Mouse (Mus musculus): Measurements from ENCODE around the gene Ciz1. TPM values are rescaled to one million over a fixed set of nuclear protein-coding genes. Genes with fewer than 3 reads are reported as not detected.

Ciz1 gene
- polyA plus RNA-seq, 1 experiment, result 159 TPM

DNA sequence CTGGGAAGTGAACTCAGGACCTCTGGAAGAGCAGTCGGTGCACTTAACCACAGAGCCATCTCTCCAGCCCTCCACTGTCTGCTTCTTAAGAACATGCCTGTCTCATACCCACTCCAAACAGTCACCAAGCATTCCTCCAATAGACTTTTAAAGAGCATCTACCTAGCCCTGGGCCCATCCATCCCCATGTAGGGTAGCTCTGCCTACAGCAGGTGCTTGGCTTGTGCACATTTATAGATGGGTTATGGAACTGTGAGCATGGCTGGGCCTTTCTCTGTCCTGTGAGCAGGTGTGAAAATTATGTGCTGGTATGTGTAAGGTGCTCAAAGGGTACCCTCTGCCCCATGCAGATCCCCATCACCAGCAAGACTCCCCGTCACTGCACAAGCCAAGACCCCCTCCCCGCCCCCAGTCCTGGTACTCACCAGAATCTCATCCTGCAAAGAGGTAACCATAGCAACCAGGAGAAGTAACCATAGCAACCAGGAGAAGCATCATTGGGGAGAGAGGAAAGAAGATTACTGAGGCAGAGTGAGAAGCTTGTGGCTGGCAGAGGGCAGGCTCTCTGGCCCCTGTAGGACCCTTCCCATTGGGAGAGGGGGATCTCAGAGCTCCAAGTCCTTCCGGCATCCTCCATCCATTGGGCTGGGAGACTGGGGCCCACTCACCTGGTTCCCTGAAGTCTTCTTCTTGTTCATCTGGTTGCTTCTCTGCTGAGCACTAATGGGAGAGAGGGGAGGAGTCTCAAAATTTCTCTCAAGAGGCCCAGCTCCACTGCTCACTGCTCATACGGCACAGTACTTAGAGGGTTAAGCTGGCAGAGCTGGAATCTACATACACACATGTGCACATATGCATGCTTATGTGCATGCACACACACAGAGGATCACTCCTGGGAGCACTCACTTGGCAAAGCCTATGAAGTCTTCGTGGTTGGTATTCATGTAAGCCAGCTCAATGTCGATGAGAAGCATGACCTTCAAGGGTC lies 29.1 kb upstream of the Ciz1 start:
- H3K4me1 ChIP-seq (ENCODE audit: control insufficient read depth, insufficient read depth, low read length), result peaks cover 29% of the 10 kb centered on the region
- TF ChIP-seq POLR2A (IDR thresholded peaks at IDR 0.05; ENCODE audit: borderline replicate concordance, insufficient read depth, low read length), result no peak
- no peak for TF ChIP-seq CTCF (IDR thresholded peaks at IDR 0.05; ENCODE audit: borderline replicate concordance, insufficient read depth, low read depth, low read length)
- no peak for DNase-seq
- no peak overlapping the region for H3K4me3 ChIP-seq (replicated peaks; ENCODE audit: insufficient read depth, low read depth, low read length)
- H3K27ac ChIP-seq (ENCODE audit: insufficient read depth, low read length), result no peak overlapping the region
- WGBS, result 51% methylated on average over 7 of the region's 7 CpGs
- H3K27me3 ChIP-seq (ENCODE audit: control insufficient read depth, insufficient read depth, low read length), result no peaks in the 10 kb centered on the region

DNA sequence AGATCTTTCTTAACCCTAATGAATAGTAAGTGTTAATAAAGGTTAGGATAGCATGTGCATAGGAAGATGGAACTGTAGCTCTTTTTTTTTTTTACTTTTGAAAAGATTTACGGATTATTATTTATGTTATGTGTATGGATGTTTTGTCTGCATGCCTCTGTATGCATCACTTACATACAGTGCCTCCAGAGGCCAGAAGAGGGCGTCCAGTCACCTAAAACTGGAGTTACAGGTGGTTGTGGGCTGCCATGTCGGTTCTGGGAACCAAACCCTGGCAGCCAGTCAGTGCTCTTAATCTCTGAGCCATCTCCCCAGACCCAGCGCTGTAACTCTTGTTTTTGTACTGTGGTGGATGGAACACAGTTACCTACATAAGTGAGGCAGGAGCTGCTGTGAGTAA lies 27.8 kb upstream of the Ciz1 start:
- Histone ChIP-seq H3K27ac (ENCODE audit: insufficient read depth, low read length) (no peak overlapping the region), H3K4me1 (ENCODE audit: control insufficient read depth, insufficient read depth, low read length) (peaks cover 33% of the 10 kb centered on the region), H3K27me3 (ENCODE audit: control insufficient read depth, insufficient read depth, low read length) (no peaks in the 10 kb centered on the region), H3K4me3 (replicated peaks; ENCODE audit: insufficient read depth, low read depth, low read length) (no peak overlapping the region)
- TF ChIP-seq CTCF (IDR thresholded peaks at IDR 0.05; ENCODE audit: borderline replicate concordance, insufficient read depth, low read depth, low read length) (peak; percentile 36; the same call in 1 of the 2 replicates), POLR2A (IDR thresholded peaks at IDR 0.05; ENCODE audit: borderline replicate concordance, insufficient read depth, low read length) (no peak)
- 50% methylated on average over 4 of the region's 4 CpGs for WGBS
- DNase-seq, result no peak

DNA sequence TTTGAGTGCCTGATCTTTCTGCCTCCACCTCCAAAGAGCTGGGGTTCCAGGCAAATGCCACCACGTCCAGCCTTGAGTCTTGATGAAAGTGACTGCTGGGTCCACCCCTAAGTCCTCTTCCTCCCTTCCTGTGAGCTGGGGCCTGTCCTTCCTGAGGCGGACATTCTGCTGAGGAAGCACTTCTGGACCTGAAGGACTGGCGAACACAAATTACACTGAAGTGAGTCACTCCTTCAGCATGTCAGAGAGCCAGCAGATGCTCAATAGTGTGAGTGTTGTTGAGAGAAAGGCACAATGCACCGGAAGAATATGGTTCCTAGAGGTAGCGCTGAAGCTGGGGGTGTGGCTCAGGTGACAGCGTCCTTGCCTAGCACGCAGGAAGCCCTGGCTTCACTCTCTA lies 26.8 kb upstream of the Ciz1 start:
- Histone ChIP-seq H3K4me3 (replicated peaks; ENCODE audit: insufficient read depth, low read depth, low read length) (no peak overlapping the region), H3K4me1 (ENCODE audit: control insufficient read depth, insufficient read depth, low read length) (peaks cover 29% of the 10 kb centered on the region), H3K27ac (ENCODE audit: insufficient read depth, low read length) (no peak overlapping the region), H3K27me3 (ENCODE audit: control insufficient read depth, insufficient read depth, low read length) (no peaks in the 10 kb centered on the region)
- TF ChIP-seq POLR2A (IDR thresholded peaks at IDR 0.05; ENCODE audit: borderline replicate concordance, insufficient read depth, low read length) (no peak), CTCF (IDR thresholded peaks at IDR 0.05; ENCODE audit: borderline replicate concordance, insufficient read depth, low read depth, low read length) (no peak)
- 46% methylated on average over 7 of the region's 7 CpGs for WGBS
- no peak for DNase-seq

DNA sequence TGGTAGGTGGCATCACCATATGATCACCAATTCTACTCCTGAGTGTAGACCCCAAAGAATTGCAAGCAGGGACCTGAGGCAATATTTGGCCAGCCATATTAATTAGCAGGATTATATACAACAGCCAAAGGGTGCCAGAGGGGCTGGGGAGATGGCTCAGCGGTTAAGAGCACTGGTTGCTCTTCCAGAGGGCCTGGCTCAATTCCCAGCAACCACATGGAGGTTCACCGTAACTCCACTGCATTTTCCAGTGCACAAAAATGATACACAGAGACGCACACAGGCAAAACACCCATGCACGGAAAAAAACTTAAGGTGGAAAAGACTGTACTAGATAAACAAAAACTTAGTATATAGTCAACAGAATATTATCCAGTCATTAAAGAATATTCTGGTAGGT lies 24.9 kb upstream of the Ciz1 start:
- peak overlapping the region; percentile 10; the same call in 1 of the 2 replicates for H3K27ac ChIP-seq (ENCODE audit: insufficient read depth, low read length)
- 7% methylated on average over 4 of the region's 4 CpGs for WGBS

DNA sequence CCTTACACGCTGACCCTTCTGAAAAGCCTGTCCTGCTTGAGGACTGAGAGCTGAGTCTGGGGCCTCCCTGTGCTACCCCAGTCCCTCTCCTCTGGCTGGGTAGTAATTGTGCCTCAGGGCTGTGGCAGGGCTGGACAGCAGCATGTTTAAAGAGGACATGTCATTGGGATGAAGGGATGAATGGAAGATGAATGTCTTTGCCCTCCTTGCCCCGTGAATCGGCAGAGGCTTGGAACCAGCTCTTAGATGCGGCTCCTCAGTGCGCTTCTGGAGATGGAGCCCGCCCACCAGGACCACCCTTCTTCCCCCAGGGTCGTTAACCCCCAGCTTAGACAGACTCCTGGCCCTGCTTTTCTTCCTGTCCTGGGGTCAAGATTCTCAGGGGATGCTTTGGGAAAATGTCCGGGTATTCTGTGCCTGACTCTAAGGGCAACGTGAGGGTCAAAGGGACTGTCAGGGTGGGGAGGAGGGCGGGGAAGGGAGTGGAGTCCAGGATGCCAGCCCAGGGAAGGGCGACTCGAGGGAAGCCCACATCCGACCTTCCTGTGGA lies 23.1 kb upstream of the Ciz1 start:
- no peak for DNase-seq
- Histone ChIP-seq H3K4me3 (replicated peaks; ENCODE audit: insufficient read depth, low read depth, low read length) (no peak overlapping the region), H3K27ac (ENCODE audit: insufficient read depth, low read length) (peak overlapping the region; percentile 70), H3K4me1 (ENCODE audit: control insufficient read depth, insufficient read depth, low read length) (peaks cover 42% of the 10 kb centered on the region), H3K27me3 (ENCODE audit: control insufficient read depth, insufficient read depth, low read length) (no peaks in the 10 kb centered on the region)
- TF ChIP-seq POLR2A (IDR thresholded peaks at IDR 0.05; ENCODE audit: borderline replicate concordance, insufficient read depth, low read length) (no peak), CTCF (IDR thresholded peaks at IDR 0.05; ENCODE audit: borderline replicate concordance, insufficient read depth, low read depth, low read length) (no peak)
- 47% methylated on average over 13 of the region's 13 CpGs for WGBS

More for the DNA sequence above, 24.9 kb upstream of the Ciz1 start:
- Histone ChIP-seq H3K27me3 (ENCODE audit: control insufficient read depth, insufficient read depth, low read length) (no peaks in the 10 kb centered on the region), H3K4me1 (ENCODE audit: control insufficient read depth, insufficient read depth, low read length) (peaks cover 36% of the 10 kb centered on the region), H3K4me3 (replicated peaks; ENCODE audit: insufficient read depth, low read depth, low read length) (no peak overlapping the region)
- DNase-seq, result peak in 1 of 2 experiments; percentile 53
- TF ChIP-seq POLR2A (IDR thresholded peaks at IDR 0.05; ENCODE audit: borderline replicate concordance, insufficient read depth, low read length) (no peak), CTCF (IDR thresholded peaks at IDR 0.05; ENCODE audit: borderline replicate concordance, insufficient read depth, low read depth, low read length) (no peak)

DNA sequence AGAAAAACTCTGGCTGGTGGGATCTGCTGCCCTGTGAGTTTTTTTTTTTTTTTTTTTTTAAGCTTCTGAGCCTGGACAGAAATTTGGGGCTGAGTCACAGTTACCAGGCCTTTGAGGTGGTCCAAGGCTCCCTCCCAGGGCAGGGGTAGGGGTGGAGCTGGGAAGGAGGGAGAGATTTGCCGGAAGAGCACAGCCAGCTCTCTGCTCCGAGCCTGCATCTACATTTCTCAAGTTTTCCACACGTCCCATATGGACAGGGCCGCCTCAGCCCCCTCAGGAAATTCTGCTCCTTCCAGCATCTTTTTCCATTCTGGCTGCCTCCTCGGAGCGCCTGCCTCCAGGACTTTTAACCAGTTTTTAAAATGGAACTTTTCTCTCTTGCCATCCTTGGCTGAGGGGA lies 22.6 kb upstream of the Ciz1 start:
- TF ChIP-seq CTCF (IDR thresholded peaks at IDR 0.05; ENCODE audit: borderline replicate concordance, insufficient read depth, low read depth, low read length), result no peak
- Histone ChIP-seq H3K4me1 (ENCODE audit: control insufficient read depth, insufficient read depth, low read length) (peaks cover 42% of the 10 kb centered on the region), H3K27ac (ENCODE audit: insufficient read depth, low read length) (peak overlapping the region; percentile 70; the same call in 1 of the 2 replicates), H3K4me3 (replicated peaks; ENCODE audit: insufficient read depth, low read depth, low read length) (no peak overlapping the region), H3K27me3 (ENCODE audit: control insufficient read depth, insufficient read depth, low read length) (no peaks in the 10 kb centered on the region)
- 47% methylated on average over 6 of the region's 6 CpGs for WGBS
- no peak for DNase-seq

DNA sequence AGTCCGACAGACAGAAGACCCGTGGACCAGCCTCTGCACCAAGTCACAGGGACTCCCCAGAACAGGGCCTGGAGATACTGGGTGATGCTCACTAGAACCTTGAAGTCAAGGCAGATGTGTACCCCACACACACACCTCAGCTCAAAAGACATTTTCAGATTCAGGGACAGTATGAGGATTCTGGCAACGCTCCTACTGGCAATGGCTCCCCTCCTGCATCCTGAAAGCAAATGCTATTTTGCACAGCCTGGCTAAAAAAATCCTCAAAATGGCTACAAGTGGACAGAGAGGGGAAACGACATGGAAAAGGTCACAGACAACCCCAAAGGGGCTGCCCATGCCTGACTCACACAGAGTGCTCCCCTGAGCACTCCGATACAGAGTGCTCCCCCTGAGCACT lies 20.0 kb upstream of the Ciz1 start:
- TF ChIP-seq CTCF (IDR thresholded peaks at IDR 0.05; ENCODE audit: borderline replicate concordance, insufficient read depth, low read depth, low read length), result no peak
- TF ChIP-seq POLR2A (IDR thresholded peaks at IDR 0.05; ENCODE audit: borderline replicate concordance, insufficient read depth, low read length), result no peak
- Histone ChIP-seq H3K27me3 (ENCODE audit: control insufficient read depth, insufficient read depth, low read length) (no peaks in the 10 kb centered on the region), H3K27ac (ENCODE audit: insufficient read depth, low read length) (peak overlapping the region; percentile 62), H3K4me3 (replicated peaks; ENCODE audit: insufficient read depth, low read depth, low read length) (no peak overlapping the region), H3K4me1 (ENCODE audit: control insufficient read depth, insufficient read depth, low read length) (peaks cover 47% of the 10 kb centered on the region)
- WGBS, result 27% methylated on average over 5 of the region's 5 CpGs
- peak in 1 of 2 experiments; percentile 56 for DNase-seq

DNA sequence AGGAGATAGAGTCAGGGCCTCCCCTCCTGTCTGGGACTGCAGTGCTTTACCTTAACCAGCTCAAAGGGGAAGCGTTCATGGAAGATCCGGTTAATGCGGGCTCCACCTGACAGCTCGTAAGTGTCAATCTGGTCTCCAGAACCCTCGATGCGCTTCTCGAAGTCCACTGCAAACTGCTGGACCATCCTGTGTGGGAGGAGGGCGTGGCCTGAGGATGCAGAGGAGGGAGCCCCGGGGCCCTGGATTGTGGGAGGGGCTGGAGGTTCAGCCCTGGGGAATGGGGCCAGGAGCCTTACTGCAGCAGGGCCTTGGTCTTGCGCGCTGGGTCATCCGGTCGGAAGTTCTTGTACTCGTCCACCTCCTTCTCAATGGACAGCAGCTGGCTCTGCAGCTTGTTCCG lies 16.2 kb upstream of the Ciz1 start:
- Histone ChIP-seq H3K4me3 (replicated peaks; ENCODE audit: insufficient read depth, low read depth, low read length) (no peak overlapping the region), H3K27ac (ENCODE audit: insufficient read depth, low read length) (no peak overlapping the region), H3K27me3 (ENCODE audit: control insufficient read depth, insufficient read depth, low read length) (no peaks in the 10 kb centered on the region), H3K4me1 (ENCODE audit: control insufficient read depth, insufficient read depth, low read length) (peaks cover 41% of the 10 kb centered on the region)
- DNase-seq, result no peak
- TF ChIP-seq CTCF (IDR thresholded peaks at IDR 0.05; ENCODE audit: borderline replicate concordance, insufficient read depth, low read depth, low read length) (no peak), POLR2A (IDR thresholded peaks at IDR 0.05; ENCODE audit: borderline replicate concordance, insufficient read depth, low read length) (no peak)
- 56% methylated on average over 15 of the region's 15 CpGs for WGBS
